Mouse (Mus musculus) embryonic facial prominence, embryonic 13.5 days (tissue): Measurements from ENCODE around the gene Garnl3. TPM values are rescaled to one million over a fixed set of nuclear protein-coding genes. Genes with fewer than 3 reads are reported as not detected.
A peak's percentile ranks its signal among the peaks of the same experiment; 100 is the strongest.

Source experiments
- ATAC-seq: fragments of 200-750 bp; cut with Nextera tagmentation; 2 replicates; pipeline ENCODE4 v1.8.0; 2017; ENCODE audit warnings: low read depth; ENCODE audit not compliant: insufficient number of reproducible peaks, insufficient read depth, low FRiP score, low TSS enrichment
- H3K27ac ChIP-seq: fragments of 300-500 bp; sonication (generic); 2 replicates; pipeline ENCODE4 v1.5.1; 2015; ENCODE audit warnings: moderate library complexity, mild to moderate bottlenecking, inconsistent platforms
- H3K27me3 ChIP-seq: fragments of 300-500 bp; sonication (generic); 2 replicates; pipeline ENCODE4 v1.6.1; 2015; ENCODE audit warnings: mild to moderate bottlenecking, inconsistent platforms
- H3K36me3 ChIP-seq: fragments of 300-500 bp; sonication (generic); 2 replicates; pipeline ENCODE4 v1.6.1; 2015; ENCODE audit warnings: mild to moderate bottlenecking, inconsistent platforms
- H3K4me1 ChIP-seq: fragments of 300-500 bp; sonication (generic); 2 replicates; pipeline ENCODE4 v1.6.1; 2015; ENCODE audit warnings: inconsistent platforms
- H3K4me2 ChIP-seq: fragments of 300-500 bp; sonication (generic); 2 replicates; pipeline ENCODE4 v1.6.1; 2015; ENCODE audit warnings: moderate library complexity, mild to moderate bottlenecking, inconsistent platforms
- H3K4me3 ChIP-seq: fragments of 300-500 bp; sonication (generic); 2 replicates; pipeline ENCODE4 v1.5.1; 2015; ENCODE audit warnings: mild to moderate bottlenecking, inconsistent platforms
- H3K9ac ChIP-seq: fragments of 300-500 bp; sonication (generic); 2 replicates; pipeline ENCODE4 v1.6.1; 2015; ENCODE audit warnings: mild to moderate bottlenecking, inconsistent platforms
- H3K9me3 ChIP-seq: fragments of 300-500 bp; sonication (generic); 2 replicates; pipeline ENCODE4 v1.6.1; 2016; ENCODE audit warnings: inconsistent platforms
- WGBS: fragments of 180-500 bp; shearing (Covaris S2); methylation state at CpG from one replicate; pipeline ENCODE4 v1.1.7; 2015; ENCODE audit warnings: mixed read lengths; 5-methylcytosine and 5-hydroxymethylcytosine counted together
- polyA plus RNA-seq: library from polyadenylated mRNA; unstranded; fragments of >200 nt; fragmentation: Nextera tagmentation; extraction: Ambion mirVana; gene quantifications from 2 replicates; pipeline ENCODE4 v1.2.1, GENCODE M21; 2015

The Garnl3 gene
- polyA plus RNA-seq, 1 experiment from 2014 or later = 11.2 TPM

DNA sequence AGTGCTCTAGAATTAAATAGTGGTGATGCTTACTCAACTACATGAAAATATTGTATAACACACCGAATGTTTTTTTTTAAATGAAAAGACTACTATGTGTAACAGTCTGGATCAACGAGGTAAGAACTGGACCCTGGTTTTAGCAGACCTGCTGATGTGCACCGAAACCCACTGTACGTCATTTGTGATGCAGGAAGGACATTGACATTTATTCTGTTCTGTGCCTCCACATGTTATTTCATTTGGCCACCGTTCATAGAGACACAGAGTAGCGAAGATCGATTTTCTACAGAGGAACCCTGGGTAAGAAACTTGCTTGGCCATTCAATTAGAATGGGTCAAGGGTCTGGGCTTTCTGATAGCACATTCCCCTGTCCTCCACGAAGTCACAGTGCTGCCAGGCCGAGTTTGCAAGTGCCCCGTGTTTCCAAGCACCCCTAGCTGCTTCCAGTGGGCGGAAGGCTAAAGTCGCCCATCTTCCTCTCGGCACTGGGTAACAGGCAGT, 165.2 kb downstream of the Garnl3 start:
- 12% methylated on average over 13 of the region's 13 CpGs for WGBS
- H3K4me2 ChIP-seq = peak overlapping the region; percentile 90
- peak overlapping the region; percentile 96 for H3K27ac ChIP-seq
- H3K9me3 ChIP-seq = no peaks in the 10 kb centered on the region
- H3K4me1 ChIP-seq = peaks cover 48% of the 10 kb centered on the region
- H3K9ac ChIP-seq = peak overlapping the region; percentile 85
- H3K36me3 ChIP-seq = peaks cover 26% of the 10 kb centered on the region
- peak overlapping the region; percentile 64 for H3K4me3 ChIP-seq
- no peaks in the 10 kb centered on the region for H3K27me3 ChIP-seq
- ATAC-seq = no peak

DNA sequence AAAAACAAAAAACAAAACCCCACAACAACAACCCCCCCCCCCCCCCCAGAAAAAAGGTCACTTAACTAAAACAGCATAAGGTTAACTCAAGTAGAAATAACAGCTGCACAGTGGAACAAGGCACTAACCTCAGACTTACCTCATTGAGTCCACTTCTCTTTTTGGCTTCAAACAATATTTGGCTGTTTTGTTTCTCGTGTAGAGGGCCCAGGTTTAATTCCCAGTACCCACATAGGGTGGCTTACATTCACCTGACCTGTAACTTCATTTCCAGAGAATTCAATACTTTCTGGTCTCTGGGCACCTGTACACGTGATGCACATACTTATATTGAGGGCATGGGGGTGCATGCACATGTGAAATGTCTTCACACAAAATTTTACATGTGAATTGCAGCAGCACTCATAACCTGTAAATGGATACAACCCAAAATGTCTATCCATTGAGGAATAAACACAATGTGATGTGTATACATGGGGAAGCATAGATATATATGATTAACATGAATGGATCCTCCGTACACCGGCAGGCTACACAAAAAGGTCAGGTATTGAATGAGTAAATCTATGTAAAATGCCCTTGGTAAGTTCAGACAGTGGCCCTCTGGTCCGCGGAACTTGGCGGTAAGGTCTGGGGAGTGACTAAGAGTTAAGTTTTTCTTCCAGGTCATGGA, 165.8 kb downstream of the Garnl3 start:
- Histone ChIP-seq H3K9ac (no peak overlapping the region), H3K9me3 (no peaks in the 10 kb centered on the region), H3K4me1 (peaks cover 54% of the 10 kb centered on the region), H3K36me3 (peaks cover 26% of the 10 kb centered on the region), H3K27me3 (no peaks in the 10 kb centered on the region), H3K4me2 (peak overlapping the region; percentile 90), H3K4me3 (no peak overlapping the region), H3K27ac (peak overlapping the region; percentile 96; the same call in 1 of the 2 replicates)
- WGBS = 16% methylated on average over 7 of the region's 7 CpGs
- no peak for ATAC-seq

DNA sequence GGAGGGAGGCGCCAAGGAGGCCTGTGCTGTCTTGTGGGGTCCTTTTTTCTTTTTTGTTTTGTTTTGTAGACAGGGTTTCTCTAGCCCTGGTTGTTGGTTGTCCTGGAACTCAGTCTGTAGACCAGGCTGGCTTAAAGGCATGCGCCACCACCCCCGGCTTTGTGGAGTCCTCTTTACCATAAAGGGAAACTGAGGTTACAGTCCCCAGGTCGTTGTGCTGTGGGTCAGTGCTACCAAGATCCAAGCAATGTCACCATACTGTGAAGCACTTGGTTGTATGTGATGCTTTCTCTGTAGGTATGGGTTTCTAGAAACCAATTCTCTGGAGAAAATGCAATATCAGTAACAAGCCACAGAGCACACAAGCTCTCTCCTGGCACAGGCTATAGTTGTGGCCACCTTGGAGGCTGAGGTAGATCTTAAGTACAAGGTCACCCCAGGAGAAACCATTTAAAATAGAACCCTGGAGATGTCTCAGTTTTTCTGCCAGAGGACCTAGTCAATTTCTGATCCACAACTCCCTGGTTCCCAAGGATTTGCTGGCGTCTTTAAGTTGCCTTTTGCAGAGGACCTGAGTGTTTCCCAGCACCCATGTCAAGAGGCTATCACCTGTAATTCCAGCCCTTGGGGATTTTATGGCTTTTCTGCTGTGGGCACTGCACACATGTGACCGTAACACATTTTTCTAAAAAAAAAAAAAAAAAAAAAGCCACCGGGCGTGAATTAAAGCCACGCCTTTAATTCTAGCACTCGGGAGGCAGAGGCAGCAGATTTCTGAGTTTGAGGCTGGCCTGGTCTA, 166.6 kb downstream of the Garnl3 start:
- 0 out of 2 replicates have a peak overlapping the region, but pooled peaks have one; percentile 22 for H3K9ac ChIP-seq
- 27% methylated on average over 10 of the region's 10 CpGs for WGBS
- peaks cover 26% of the 10 kb centered on the region for H3K36me3 ChIP-seq
- no peak for ATAC-seq
- H3K27ac ChIP-seq = peak overlapping the region; percentile 48; the same call in 1 of the 2 replicates
- no peaks in the 10 kb centered on the region for H3K27me3 ChIP-seq
- H3K4me2 ChIP-seq = peak overlapping the region; percentile 89; the same call in 1 of the 2 replicates
- peaks cover 56% of the 10 kb centered on the region for H3K4me1 ChIP-seq
- H3K9me3 ChIP-seq = no peaks in the 10 kb centered on the region
- no peak overlapping the region for H3K4me3 ChIP-seq

DNA sequence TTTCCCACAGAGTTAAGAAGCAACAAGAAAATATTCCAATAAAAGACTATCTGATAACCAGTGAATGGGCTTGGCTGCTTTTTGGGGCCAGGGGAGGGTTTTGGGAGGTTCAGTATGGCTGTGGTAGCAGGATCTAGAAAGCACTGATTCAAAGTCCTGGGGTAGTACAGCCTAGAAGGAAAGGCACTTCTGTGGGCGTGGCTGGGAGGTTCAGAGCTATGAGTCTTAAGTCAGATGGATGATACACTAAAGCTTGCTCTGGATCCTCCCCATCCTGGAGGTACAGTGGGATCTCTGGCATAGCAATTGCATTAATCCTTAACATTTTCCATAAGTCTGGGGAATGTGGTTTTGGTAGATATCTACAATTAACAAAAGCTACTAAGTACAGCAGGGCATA, 167.5 kb downstream of the Garnl3 start:
- no peak for ATAC-seq
- H3K4me3 ChIP-seq = no peak overlapping the region
- no peaks in the 10 kb centered on the region for H3K9me3 ChIP-seq
- H3K4me2 ChIP-seq = peak overlapping the region; percentile 89
- H3K4me1 ChIP-seq = peaks cover 56% of the 10 kb centered on the region
- peak overlapping the region; percentile 22; the same call in 1 of the 2 replicates for H3K27ac ChIP-seq
- 59% methylated on average over 1 of the region's 1 CpGs for WGBS
- peaks cover 26% of the 10 kb centered on the region for H3K36me3 ChIP-seq
- H3K27me3 ChIP-seq = no peaks in the 10 kb centered on the region
- H3K9ac ChIP-seq = 0 out of 2 replicates have a peak overlapping the region, but pooled peaks have one; percentile 22

DNA sequence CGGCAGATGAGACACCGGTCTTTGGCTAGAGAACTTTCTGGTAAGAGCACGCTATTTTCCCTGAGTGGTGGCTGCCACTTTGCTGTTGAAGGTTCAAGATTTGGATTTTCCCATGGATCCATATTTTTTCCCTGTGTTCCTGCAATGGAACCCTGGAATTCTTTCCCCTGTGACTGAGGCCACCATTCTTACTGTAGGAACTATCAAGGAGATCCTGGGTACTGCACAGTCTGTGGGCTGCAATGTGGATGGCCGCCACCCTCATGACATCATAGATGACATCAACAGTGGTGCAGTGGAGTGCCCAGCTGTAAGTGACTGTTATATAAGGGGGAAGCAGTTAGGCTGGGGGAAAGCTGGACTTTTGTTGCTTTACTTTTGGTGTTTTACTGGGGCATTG, 167.9 kb downstream of the Garnl3 start:
- WGBS = 68% methylated on average over 4 of the region's 4 CpGs
- peak overlapping the region; percentile 89 for H3K4me2 ChIP-seq
- peaks cover 56% of the 10 kb centered on the region for H3K4me1 ChIP-seq
- H3K9ac ChIP-seq = peak overlapping the region; percentile 96
- no peaks in the 10 kb centered on the region for H3K9me3 ChIP-seq
- H3K36me3 ChIP-seq = peaks cover 26% of the 10 kb centered on the region
- no peaks in the 10 kb centered on the region for H3K27me3 ChIP-seq
- H3K4me3 ChIP-seq = peak overlapping the region; percentile 91
- no peak for ATAC-seq
- peak overlapping the region; percentile 90; the same call in 1 of the 2 replicates for H3K27ac ChIP-seq

DNA sequence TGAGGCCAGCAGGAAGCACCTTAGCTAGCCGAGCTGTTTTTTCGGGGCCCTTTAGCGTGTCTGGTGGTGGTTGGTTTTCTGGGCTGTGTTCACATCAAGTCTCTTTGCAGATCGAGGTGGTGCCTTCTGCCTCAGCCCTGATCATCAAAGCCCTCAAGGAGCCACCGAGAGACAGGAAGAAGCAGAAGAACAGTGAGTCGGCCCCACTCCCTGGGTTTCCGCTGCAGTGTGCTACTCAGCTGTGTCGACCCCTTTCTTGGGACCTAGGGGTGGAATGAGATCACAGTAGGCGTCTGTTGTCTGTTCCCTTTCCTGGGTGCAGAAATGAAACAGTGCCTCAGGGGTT, 168.6 kb downstream of the Garnl3 start:
- H3K4me3 ChIP-seq = peak overlapping the region; percentile 91
- peak overlapping the region; percentile 89 for H3K4me2 ChIP-seq
- peak overlapping the region; percentile 90 for H3K27ac ChIP-seq
- ATAC-seq = no peak
- peak overlapping the region; percentile 96 for H3K9ac ChIP-seq
- H3K36me3 ChIP-seq = peaks cover 27% of the 10 kb centered on the region
- 3% methylated on average over 9 of the region's 9 CpGs for WGBS
- H3K9me3 ChIP-seq = no peaks in the 10 kb centered on the region
- H3K4me1 ChIP-seq = peaks cover 51% of the 10 kb centered on the region
- no peaks in the 10 kb centered on the region for H3K27me3 ChIP-seq

DNA sequence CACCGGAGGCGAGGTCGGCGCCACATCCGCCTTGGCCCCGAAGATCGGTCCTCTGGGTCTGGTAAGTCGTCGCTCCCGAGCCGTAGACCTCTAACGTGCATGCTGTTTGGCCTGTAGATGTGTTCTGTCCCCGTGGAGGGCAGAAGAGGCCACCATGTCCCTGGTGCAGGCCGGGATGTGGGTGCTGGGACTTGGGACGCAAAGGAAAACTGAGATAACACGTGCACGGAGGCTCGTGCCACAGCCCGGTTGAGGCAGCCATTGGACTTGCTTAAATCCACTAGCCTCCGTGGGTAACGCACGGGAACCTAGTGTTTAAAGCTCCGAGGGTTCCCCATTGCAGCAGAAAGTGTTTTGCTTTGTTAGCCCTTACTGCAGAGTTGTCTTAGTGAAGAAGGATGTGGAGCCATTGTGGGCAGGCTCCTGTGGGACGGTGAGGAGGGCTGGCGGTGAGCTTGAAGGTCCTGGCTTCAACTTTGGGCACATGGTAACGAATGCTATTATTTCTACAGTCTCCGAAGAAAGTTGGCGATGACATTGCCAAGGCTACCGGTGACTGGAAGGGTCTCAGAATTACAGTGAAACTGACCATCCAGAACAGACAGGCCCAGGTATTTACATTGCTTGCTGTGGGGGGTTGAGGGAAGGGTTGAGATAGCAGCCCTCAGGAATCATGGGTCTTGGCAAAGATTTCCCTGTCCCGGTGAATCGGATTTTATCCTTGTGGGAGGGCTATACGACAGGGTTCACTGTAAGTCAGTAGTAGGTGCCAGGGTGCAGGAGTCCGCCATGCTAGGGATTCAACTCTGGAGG, 169.2 kb downstream of the Garnl3 start:
- no peak for ATAC-seq

DNA sequence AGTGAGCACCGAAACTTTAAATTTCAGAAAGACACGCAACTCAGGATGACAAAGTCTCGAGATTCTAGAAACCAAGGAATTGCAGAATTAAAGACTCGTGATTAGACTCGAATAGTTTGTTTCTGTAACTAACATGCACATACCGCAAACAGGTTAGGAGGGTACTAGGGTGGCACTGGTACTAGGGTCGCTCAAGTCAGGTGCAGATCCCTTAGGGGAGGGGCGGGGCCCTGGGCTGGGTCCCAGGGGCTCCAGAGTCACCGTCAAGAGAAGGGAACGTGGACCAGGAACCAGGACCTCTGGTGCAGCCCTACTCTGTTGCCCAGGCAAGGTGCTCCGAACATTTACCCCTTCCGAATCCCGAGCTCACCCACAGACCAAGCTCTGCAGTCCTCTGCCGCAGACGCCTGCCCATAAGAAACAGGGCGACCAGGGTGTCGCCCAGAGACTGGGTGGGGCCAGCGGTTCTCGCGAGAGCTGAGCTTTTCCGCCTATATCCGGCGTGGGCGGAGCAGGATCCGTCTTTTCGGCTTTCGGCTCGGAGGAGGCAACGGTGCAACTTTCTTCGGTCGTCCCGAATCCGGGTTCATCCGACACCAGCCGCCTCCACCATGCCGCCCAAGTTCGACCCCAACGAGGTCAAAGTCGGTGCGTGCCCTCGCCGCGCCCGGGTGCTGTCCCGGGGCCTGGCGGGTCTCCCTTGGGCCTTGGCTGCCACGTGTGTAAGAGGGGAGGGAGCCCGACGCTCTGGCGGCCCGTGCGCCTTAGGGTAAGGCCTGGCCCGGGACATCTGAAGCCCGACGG, 170.1 kb downstream of the Garnl3 start, which contains the start of the genes Rpl12 and Lrsam1:
Gene Rpl12, plus strand, starts transcription at position 368 of the 804 bp plus-strand sequence.
Gene Lrsam1, minus strand, starts transcription at position 423 of the 804 bp plus-strand sequence.
- Histone ChIP-seq H3K36me3 (peaks cover 39% of the 10 kb centered on the region), H3K27me3 (no peaks in the 10 kb centered on the region), H3K4me2 (peak within 1 kb of the TSS; percentile 89), H3K4me1 (peaks cover 44% of the 10 kb centered on the region), H3K9me3 (no peaks in the 10 kb centered on the region), H3K27ac (peak within 1 kb of the TSS; percentile 90), H3K9ac (peak within 1 kb of the TSS; percentile 96), H3K4me3 (peak within 1 kb of the TSS; percentile 91)
- peak; percentile 82 for ATAC-seq
- WGBS = 3% methylated on average over 55 of the region's 55 CpGs

More for the DNA sequence above, 169.2 kb downstream of the Garnl3 start:
- peaks cover 45% of the 10 kb centered on the region for H3K4me1 ChIP-seq
- H3K4me3 ChIP-seq = peak overlapping the region; percentile 91
- peaks cover 31% of the 10 kb centered on the region for H3K36me3 ChIP-seq
- peak overlapping the region; percentile 96 for H3K9ac ChIP-seq
- H3K9me3 ChIP-seq = no peaks in the 10 kb centered on the region
- no peaks in the 10 kb centered on the region for H3K27me3 ChIP-seq
- under 1% methylated on average over 33 of the region's 33 CpGs for WGBS
- peak overlapping the region; percentile 90 for H3K27ac ChIP-seq
- H3K4me2 ChIP-seq = peak overlapping the region; percentile 89

DNA sequence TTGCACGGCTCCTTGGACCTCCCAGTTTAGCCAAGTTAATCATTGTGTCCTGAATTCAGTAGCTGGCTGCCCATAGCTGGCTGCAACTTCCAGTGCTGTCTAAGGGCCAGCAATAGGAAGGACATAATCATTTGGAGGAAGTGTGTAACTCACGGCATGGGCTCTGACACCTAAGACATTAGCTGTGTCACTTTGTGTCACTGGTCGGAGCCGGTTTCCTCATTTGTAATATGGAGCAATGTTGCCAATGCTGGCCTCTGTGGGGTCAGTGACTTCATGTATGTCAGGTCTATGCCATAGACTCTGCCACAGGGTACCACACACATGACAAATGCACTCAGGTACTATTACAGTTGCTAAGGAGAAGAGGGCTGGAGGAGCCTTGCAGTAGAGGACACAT, 171.2 kb downstream of the Garnl3 start:
- peak overlapping the region; percentile 89 for H3K4me2 ChIP-seq
- H3K9ac ChIP-seq = peak overlapping the region; percentile 96
- H3K4me1 ChIP-seq = peaks cover 35% of the 10 kb centered on the region
- no peak for ATAC-seq
- H3K4me3 ChIP-seq = peak overlapping the region; percentile 91; the same call in 1 of the 2 replicates
- no peak overlapping the region for H3K27ac ChIP-seq
- no peaks in the 10 kb centered on the region for H3K27me3 ChIP-seq
- no peaks in the 10 kb centered on the region for H3K9me3 ChIP-seq
- H3K36me3 ChIP-seq = peaks cover 49% of the 10 kb centered on the region
- 92% methylated on average over 4 of the region's 4 CpGs for WGBS

DNA sequence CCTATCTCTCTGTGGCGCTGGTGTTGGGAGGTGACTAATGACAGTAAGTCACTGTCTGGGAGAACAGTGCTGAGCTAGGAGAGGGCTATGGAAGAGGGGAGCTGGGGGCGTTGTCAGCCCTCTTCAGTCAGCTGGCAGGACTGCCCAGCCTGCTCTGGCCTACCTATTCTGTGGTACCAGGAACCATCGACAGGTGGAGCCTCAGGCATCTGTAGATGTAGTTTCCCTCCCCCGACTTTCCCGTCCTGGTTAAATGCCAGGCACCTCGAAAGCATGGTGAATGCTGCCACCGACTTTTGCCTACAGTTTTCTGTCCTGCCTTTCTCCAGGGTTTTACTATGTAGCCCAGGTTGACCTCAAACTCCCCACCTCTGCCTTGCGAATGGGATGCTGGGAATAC, 174.1 kb downstream of the Garnl3 start:
- WGBS = 59% methylated on average over 8 of the region's 8 CpGs
- H3K9me3 ChIP-seq = no peaks in the 10 kb centered on the region
- 0 out of 2 replicates have a peak overlapping the region, but pooled peaks have one; percentile 32 for H3K9ac ChIP-seq
- no peaks in the 10 kb centered on the region for H3K27me3 ChIP-seq
- H3K27ac ChIP-seq = no peak overlapping the region
- no peak overlapping the region for H3K4me2 ChIP-seq
- no peak overlapping the region for H3K4me3 ChIP-seq
- peaks cover 8% of the 10 kb centered on the region for H3K4me1 ChIP-seq
- ATAC-seq = no peak
- H3K36me3 ChIP-seq = peaks cover 45% of the 10 kb centered on the region
